Mouse (Mus musculus) forebrain, embryonic 13.5 days (tissue): ENCODE data around the gene Spata20. TPM values are rescaled to one million over a fixed set of nuclear protein-coding genes. Genes with fewer than 3 reads are reported as not detected.

ENCODE experiments used
- ATAC-seq: fragments of 200-750 bp; cut with Nextera tagmentation; 2 replicates; pipeline ENCODE4 v1.8.0; 2017
- H3K27ac ChIP-seq: fragments of 300-500 bp; sonication (generic); 2 replicates; pipeline ENCODE4 v1.5.1; 2015; ENCODE audit warnings: inconsistent platforms, mild to moderate bottlenecking, moderate library complexity
- H3K27me3 ChIP-seq: fragments of 300-500 bp; sonication (generic); 2 replicates; pipeline ENCODE4 v1.6.1; 2015; ENCODE audit warnings: mild to moderate bottlenecking, inconsistent platforms
- H3K36me3 ChIP-seq: fragments of 300-500 bp; sonication (generic); 2 replicates; pipeline ENCODE4 v1.6.1; 2015; ENCODE audit warnings: mild to moderate bottlenecking, inconsistent platforms; ENCODE audit not compliant: poor library complexity, severe bottlenecking
- H3K4me1 ChIP-seq: fragments of 300-500 bp; sonication (generic); 2 replicates; pipeline ENCODE4 v1.6.1; 2015; ENCODE audit warnings: inconsistent platforms
- H3K4me2 ChIP-seq: fragments of 300-500 bp; sonication (generic); 2 replicates; pipeline ENCODE4 v1.6.1; 2015; ENCODE audit warnings: inconsistent platforms, mild to moderate bottlenecking, moderate library complexity
- H3K4me3 ChIP-seq: fragments of 300-500 bp; sonication (generic); 2 replicates; pipeline ENCODE4 v1.5.1; 2015; ENCODE audit warnings: mild to moderate bottlenecking, inconsistent platforms
- H3K9ac ChIP-seq: fragments of 300-500 bp; sonication (generic); 2 replicates; pipeline ENCODE4 v1.6.1; 2015; ENCODE audit warnings: mild to moderate bottlenecking, inconsistent platforms
- H3K9me3 ChIP-seq: fragments of 300-500 bp; sonication (generic); replicated peaks from 2 replicates; pipeline ENCODE4 v1.6.1; 2016; ENCODE audit warnings: inconsistent platforms
- WGBS: fragments of 180-500 bp; shearing (Covaris S2); methylation state at CpG from one replicate; pipeline ENCODE4 v1.1.7; 2015; 5-methylcytosine and 5-hydroxymethylcytosine counted together
- polyA plus RNA-seq: library from polyadenylated mRNA; unstranded; fragments of >200 nt; fragmentation: Nextera tagmentation; extraction: Ambion mirVana; gene quantifications from 2 replicates; pipeline ENCODE4 v1.2.1, GENCODE M21; 2015

Gene Spata20
- polyA plus RNA-seq, 1 experiment from 2014 or later: 0.18 TPM

DNA sequence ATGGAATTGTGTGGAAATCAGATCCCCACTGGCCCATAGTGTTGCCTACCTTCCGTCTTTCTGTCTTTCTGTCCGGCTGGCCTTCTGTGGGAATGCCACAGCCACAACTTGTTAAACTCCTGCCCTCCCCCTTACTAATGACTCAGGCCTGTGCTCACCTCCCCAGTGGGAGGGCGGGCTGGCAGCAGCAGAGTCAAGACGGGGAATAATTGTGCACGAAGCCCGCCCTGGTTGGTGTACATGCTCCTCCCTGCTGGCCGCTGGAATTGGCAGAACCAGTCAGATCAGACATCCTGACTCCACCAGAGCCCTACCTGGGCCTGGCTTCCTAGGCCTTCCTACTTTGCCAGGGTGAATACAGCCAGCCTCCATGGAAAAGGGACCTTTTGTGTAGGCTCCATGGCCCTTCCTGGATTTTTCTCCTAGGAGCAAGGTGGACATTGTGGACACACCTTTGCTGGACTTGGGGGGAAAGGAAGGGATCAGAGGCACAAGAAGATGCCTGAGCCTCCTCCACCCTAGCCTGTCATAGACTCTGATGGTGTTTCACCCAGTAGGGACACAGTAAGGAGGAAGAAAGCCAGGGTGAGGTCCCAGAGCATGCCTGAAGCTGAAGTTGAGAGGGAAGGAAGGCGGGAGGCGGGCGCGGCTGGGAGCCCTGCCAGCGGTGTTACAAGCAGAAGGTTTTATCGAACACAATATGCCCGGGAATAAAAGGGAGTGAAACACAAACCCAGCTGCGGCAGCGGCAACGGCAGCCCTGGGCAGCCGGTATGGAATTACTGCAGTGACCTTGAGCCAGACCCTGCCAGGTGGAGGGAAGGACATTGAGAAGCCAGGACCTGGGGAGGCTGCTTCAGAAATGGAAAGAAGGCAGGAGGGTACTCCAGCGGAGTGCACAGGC lies 12.4 kb upstream of the Spata20 start:
- peak overlapping the region; percentile 8; the same call in 1 of the 2 replicates for H3K4me3 ChIP-seq
- peak; percentile 36; the same call in 1 of the 2 replicates for ATAC-seq
- H3K36me3 ChIP-seq: no peaks in the 10 kb centered on the region
- no peak overlapping the region for H3K9ac ChIP-seq
- H3K27me3 ChIP-seq: peaks cover 33% of the 10 kb centered on the region
- WGBS: 14% methylated on average over 19 of the region's 19 CpGs
- no peaks in the 10 kb centered on the region for H3K9me3 ChIP-seq
- H3K4me1 ChIP-seq: peaks cover 28% of the 10 kb centered on the region
- peak overlapping the region; percentile 57 for H3K4me2 ChIP-seq
- H3K27ac ChIP-seq: 0 out of 2 replicates have a peak overlapping the region, but pooled peaks have one; percentile 7

DNA sequence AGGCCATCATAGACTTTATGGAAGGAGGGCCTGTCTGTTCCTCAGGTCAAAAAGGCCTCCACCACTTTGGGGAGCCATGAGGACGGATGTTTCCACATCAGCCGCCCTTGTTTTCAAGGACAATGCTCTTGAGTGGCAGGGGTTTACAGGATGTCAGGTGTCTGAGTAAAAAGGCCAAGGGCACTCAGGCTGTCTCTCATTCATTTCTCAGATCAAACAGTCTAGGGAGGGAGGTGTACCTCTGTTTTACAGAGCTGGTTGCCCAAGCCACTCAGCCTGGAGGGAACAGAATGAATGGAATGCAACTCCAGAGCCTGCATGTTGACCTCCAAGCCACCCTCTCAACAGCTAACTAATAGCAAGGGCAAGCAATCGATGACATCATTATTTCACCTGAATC lies 9.4 kb upstream of the Spata20 start:
- 69% methylated on average over 3 of the region's 3 CpGs for WGBS
- Histone ChIP-seq H3K9me3 (no peaks in the 10 kb centered on the region), H3K4me1 (peaks cover 38% of the 10 kb centered on the region), H3K36me3 (no peaks in the 10 kb centered on the region), H3K27me3 (peaks cover 46% of the 10 kb centered on the region), H3K4me2 (no peak overlapping the region), H3K27ac (no peak overlapping the region), H3K9ac (no peak overlapping the region), H3K4me3 (no peak overlapping the region)
- ATAC-seq: no peak

- no peaks in the 10 kb centered on the region for H3K9me3 ChIP-seq
- H3K27ac ChIP-seq: no peak overlapping the region
- H3K9ac ChIP-seq: peak overlapping the region; percentile 83
- 63% methylated on average over 7 of the region's 7 CpGs for WGBS
- H3K4me2 ChIP-seq: peak overlapping the region; percentile 77
- H3K36me3 ChIP-seq: no peaks in the 10 kb centered on the region
- H3K4me1 ChIP-seq: peaks cover 11% of the 10 kb centered on the region; the same call in 1 of the 2 replicates
- ATAC-seq: no peak
- H3K4me3 ChIP-seq: peak overlapping the region; percentile 54; the same call in 1 of the 2 replicates
- H3K27me3 ChIP-seq: peaks cover 49% of the 10 kb centered on the region
These were observed 5.7 kb upstream of the Spata20 start for GRCm38 (mm10) chr11:94491749-94492099.

- Histone ChIP-seq H3K36me3 (no peaks in the 10 kb centered on the region), H3K9me3 (no peaks in the 10 kb centered on the region), H3K27me3 (peaks cover 45% of the 10 kb centered on the region), H3K9ac (peak overlapping the region; percentile 83), H3K4me2 (peak overlapping the region; percentile 77), H3K4me1 (peaks cover 11% of the 10 kb centered on the region; the same call in 1 of the 2 replicates), H3K4me3 (peak overlapping the region; percentile 54), H3K27ac (no peak overlapping the region)
- 4% methylated on average over 54 of the region's 55 CpGs for WGBS
- ATAC-seq: peak; percentile 75
These were observed 5.2 kb upstream of the Spata20 start for GRCm38 (mm10) chr11:94491035-94491748.

GRCm38 (mm10) chr11:94489745-94490144 lies 3.8 kb upstream of the Spata20 start:
- Histone ChIP-seq H3K9me3 (no peaks in the 10 kb centered on the region), H3K27ac (no peak overlapping the region), H3K4me2 (no peak overlapping the region), H3K4me1 (peaks cover 11% of the 10 kb centered on the region; the same call in 1 of the 2 replicates), H3K36me3 (no peaks in the 10 kb centered on the region), H3K4me3 (no peak overlapping the region), H3K9ac (no peak overlapping the region), H3K27me3 (peaks cover 49% of the 10 kb centered on the region)
- no peak for ATAC-seq
- 26% methylated on average over 4 of the region's 4 CpGs for WGBS

- Histone ChIP-seq H3K9ac (no peak overlapping the region), H3K27me3 (peaks cover 52% of the 10 kb centered on the region), H3K27ac (no peak overlapping the region), H3K4me1 (peaks cover 11% of the 10 kb centered on the region; the same call in 1 of the 2 replicates), H3K36me3 (no peaks in the 10 kb centered on the region), H3K9me3 (no peaks in the 10 kb centered on the region), H3K4me2 (no peak overlapping the region), H3K4me3 (no peak overlapping the region)
- no peak for ATAC-seq
- 88% methylated on average over 11 of the region's 11 CpGs for WGBS
These were observed 3.0 kb upstream of the Spata20 start for GRCm38 (mm10) chr11:94488767-94489533.

- WGBS: 90% methylated on average over 5 of the region's 5 CpGs
- Histone ChIP-seq H3K9me3 (no peaks in the 10 kb centered on the region), H3K27me3 (peaks cover 32% of the 10 kb centered on the region), H3K4me2 (no peak overlapping the region), H3K4me1 (no peaks in the 10 kb centered on the region), H3K36me3 (no peaks in the 10 kb centered on the region), H3K9ac (no peak overlapping the region), H3K27ac (no peak overlapping the region), H3K4me3 (no peak overlapping the region)
- no peak for ATAC-seq
These were observed 756 bp downstream of the Spata20 start for GRCm38 (mm10) chr11:94485223-94485622.

DNA sequence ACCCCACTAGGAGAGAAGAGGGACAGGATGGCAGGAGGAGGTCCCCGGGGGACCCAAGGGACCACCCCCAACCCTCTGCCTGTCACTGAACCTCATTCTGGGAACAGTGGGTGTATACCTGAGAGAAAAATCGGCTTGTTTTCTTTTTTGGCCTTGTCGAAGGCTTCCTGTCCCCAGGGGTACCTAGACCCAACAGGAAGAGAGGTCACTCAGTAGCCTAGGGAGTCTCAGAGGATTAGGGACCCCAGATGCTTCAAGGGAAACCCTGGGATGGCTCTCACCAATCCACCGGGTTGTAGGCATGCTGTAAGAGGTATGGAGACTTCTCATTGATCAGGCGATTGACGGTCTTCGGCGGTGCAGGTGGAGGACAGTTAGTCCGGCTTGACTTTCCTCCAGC lies 1.3 kb downstream of the Spata20 start:
- WGBS: 88% methylated on average over 9 of the region's 9 CpGs
- H3K27ac ChIP-seq: no peak overlapping the region
- H3K4me1 ChIP-seq: no peaks in the 10 kb centered on the region
- no peak overlapping the region for H3K9ac ChIP-seq
- ATAC-seq: no peak
- no peak overlapping the region for H3K4me3 ChIP-seq
- H3K9me3 ChIP-seq: no peaks in the 10 kb centered on the region
- H3K27me3 ChIP-seq: peaks cover 27% of the 10 kb centered on the region
- H3K4me2 ChIP-seq: no peak overlapping the region
- no peaks in the 10 kb centered on the region for H3K36me3 ChIP-seq

DNA sequence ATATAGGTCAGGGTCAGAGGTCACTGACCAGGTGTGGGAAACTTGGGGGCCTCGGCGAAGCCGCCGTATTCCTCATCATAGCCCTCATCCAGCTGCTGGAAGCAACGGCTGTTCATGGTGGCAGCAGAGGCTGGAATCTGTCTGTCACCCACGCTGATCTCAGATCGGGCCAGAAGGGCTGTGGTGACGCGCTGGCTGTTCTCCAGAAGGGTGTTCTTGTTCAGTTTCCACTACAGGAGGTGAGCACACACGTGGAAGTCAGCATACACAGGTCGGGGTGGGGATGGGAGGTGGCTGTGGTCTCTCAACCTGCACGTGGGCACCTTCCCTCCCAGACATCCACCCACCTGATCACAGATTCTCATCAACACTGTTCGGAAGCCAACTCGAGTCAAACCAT lies 2.1 kb downstream of the Spata20 start:
- no peaks in the 10 kb centered on the region for H3K36me3 ChIP-seq
- no peak overlapping the region for H3K4me2 ChIP-seq
- ATAC-seq: no peak
- H3K27me3 ChIP-seq: peaks cover 23% of the 10 kb centered on the region
- no peak overlapping the region for H3K9ac ChIP-seq
- no peak overlapping the region for H3K4me3 ChIP-seq
- WGBS: 86% methylated on average over 14 of the region's 14 CpGs
- no peak overlapping the region for H3K27ac ChIP-seq
- no peaks in the 10 kb centered on the region for H3K9me3 ChIP-seq
- no peaks in the 10 kb centered on the region for H3K4me1 ChIP-seq

DNA sequence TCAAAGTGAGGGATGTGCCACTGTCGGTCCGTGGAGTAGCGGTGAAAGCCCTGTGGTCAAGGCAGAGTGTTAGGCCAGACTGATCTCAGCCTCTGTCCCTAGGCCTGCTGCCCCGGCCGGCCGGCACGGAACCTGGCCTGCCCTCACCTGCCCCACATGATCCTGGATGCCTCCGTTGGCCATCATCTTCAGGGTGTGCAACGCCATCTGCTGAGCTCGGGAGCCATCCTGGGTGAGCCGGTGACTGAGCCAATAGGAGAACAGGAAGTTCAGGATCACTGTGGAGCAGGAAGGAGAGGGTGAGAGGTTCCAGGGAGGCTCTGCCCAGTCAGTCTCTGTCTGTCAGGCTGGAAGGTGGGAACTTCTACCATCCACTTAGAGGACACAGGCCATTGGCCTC lies 2.5 kb downstream of the Spata20 start:
- H3K4me3 ChIP-seq: no peak overlapping the region
- H3K36me3 ChIP-seq: no peaks in the 10 kb centered on the region
- 85% methylated on average over 11 of the region's 11 CpGs for WGBS
- ATAC-seq: no peak
- H3K27me3 ChIP-seq: peaks cover 23% of the 10 kb centered on the region
- no peak overlapping the region for H3K9ac ChIP-seq
- no peaks in the 10 kb centered on the region for H3K4me1 ChIP-seq
- no peak overlapping the region for H3K27ac ChIP-seq
- no peak overlapping the region for H3K4me2 ChIP-seq
- H3K9me3 ChIP-seq: no peaks in the 10 kb centered on the region

DNA sequence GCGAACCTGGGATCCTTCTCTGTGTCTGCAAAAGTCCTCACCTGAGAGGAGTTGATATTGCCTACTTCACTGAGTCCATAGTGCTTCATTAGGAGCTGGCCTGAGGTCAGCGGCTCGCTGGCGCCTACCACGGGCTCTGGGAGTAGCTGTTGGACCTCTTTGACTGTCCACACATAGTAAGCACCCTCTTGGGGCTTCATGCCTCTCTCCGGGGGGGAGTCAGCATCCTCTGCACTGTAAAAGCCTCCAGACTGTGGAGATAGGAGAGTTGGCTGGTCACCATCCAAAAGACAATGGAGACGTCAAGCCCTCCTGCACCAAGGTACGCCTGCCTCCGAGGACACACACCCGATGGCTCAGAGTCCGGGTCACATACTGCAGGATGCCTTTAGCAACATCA lies 3.2 kb downstream of the Spata20 start:
- Histone ChIP-seq H3K27me3 (peaks cover 25% of the 10 kb centered on the region), H3K36me3 (no peaks in the 10 kb centered on the region), H3K4me1 (no peaks in the 10 kb centered on the region), H3K4me2 (no peak overlapping the region), H3K9me3 (no peaks in the 10 kb centered on the region), H3K4me3 (no peak overlapping the region), H3K9ac (no peak overlapping the region), H3K27ac (no peak overlapping the region)
- WGBS: 95% methylated on average over 11 of the region's 11 CpGs
- no peak for ATAC-seq

GRCm38 (mm10) chr11:94481963-94482362 lies 4.0 kb downstream of the Spata20 start:
- H3K36me3 ChIP-seq: no peaks in the 10 kb centered on the region
- 91% methylated on average over 7 of the region's 7 CpGs for WGBS
- no peak overlapping the region for H3K27ac ChIP-seq
- H3K4me2 ChIP-seq: no peak overlapping the region
- no peaks in the 10 kb centered on the region for H3K9me3 ChIP-seq
- no peak for ATAC-seq
- H3K9ac ChIP-seq: no peak overlapping the region
- H3K4me1 ChIP-seq: no peaks in the 10 kb centered on the region
- peaks cover 25% of the 10 kb centered on the region for H3K27me3 ChIP-seq
- H3K4me3 ChIP-seq: no peak overlapping the region
